Mouse (Mus musculus): ENCODE results near the gene Cpa4.

The Cpa4 gene

GRCm38 (mm10) chr6:30628152-30628551 is 60.0 kb downstream of the Cpa4 start:
- peak in 1 of 2 experiments; percentile 20 for DNase-seq (ENCODE audit: low spot score in 2 of 2)

GRCm38 (mm10) chr6:30629989-30630388 is 61.8 kb downstream of the Cpa4 start:
- no peak for DNase-seq (ENCODE audit: low spot score in 2 of 2)

GRCm38 (mm10) chr6:30635361-30635862 is 67.2 kb downstream of the Cpa4 start:
- DNase-seq (ENCODE audit: low spot score in 2 of 2), result no peak

- no peak for DNase-seq (ENCODE audit: low spot score in 2 of 2)
These were observed 68.1 kb downstream of the Cpa4 start for GRCm38 (mm10) chr6:30636186-30636842.

DNA sequence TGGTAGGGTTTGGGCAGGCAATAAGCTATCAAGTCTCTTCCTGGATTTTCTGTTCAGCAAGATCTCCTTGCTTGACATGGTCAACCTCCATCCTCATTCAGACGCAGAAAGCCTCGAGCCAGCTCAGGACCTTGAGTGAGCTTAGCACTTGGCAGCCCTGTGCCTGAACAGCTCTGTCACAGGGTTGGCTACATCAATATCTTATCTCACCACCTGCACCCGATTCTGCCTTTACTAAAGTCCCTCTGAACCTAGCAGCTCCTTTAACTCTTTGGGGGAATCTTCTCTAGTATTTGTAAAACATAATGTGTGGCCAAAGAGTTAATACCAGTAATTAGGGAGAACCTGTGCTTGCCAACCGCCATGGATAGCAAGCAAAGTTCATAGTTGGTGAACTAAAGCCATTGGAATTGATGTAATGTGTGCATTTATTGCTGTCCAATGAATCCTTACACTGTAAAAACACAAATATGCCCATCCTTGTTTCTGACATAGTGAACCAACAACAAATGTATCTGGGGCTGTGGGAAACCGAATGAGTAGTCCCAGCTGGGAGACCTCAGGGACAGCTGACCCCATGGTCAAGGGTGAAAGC is 70.6 kb downstream of the Cpa4 start, which contains the start of gene Cpa1:
Gene Cpa1, plus strand, starts transcription at position 545 of the 595 bp plus-strand sequence.
- DNase-seq (ENCODE audit: low spot score in 2 of 2), result no peak

Measured in right cerebral cortex, postnatal 36 days (tissue).